Mouse (Mus musculus) adrenal gland, postnatal 4 days (tissue): ENCODE measurements around the gene Zic1. TPM values are rescaled to one million over a fixed set of nuclear protein-coding genes. Genes with fewer than 3 reads are reported as not detected.

Experiments used
- DNase-seq, 2 experiments: peaks; one replicate each; pipeline ENCODE4 v3.0.0; 2021 to 2022; ENCODE audit warnings: low spot score in 2 of 2, mixed read lengths in 2 of 2
- total RNA-seq, 2 experiments: library from RNA; stranded (reverse); gene quantifications; 2 replicates each; pipeline ENCODE4 v1.2.3; 2021

Zic1 gene
- total RNA-seq, 2 experiments from 2014 or later: 2.2 TPM; not detected in 1

- DNase-seq: no peak
Observed at GRCm38 (mm10) chr9:91355270-91355589, 10.4 kb downstream of the Zic1 start.

GRCm38 (mm10) chr9:91354434-91355269 is 11.0 kb downstream of the Zic1 start:
- no peak for DNase-seq

GRCm38 (mm10) chr9:91353551-91354433 is 11.8 kb downstream of the Zic1 start:
- DNase-seq: no peak

- DNase-seq: no peak
Observed at GRCm38 (mm10) chr9:91352786-91353185, 12.8 kb downstream of the Zic1 start.

GRCm38 (mm10) chr9:91351961-91352411 is 13.6 kb downstream of the Zic1 start:
- no peak for DNase-seq

GRCm38 (mm10) chr9:91351361-91351760 is 14.2 kb downstream of the Zic1 start:
- DNase-seq: no peak

GRCm38 (mm10) chr9:91350861-91351291 is 14.7 kb downstream of the Zic1 start:
- no peak for DNase-seq

GRCm38 (mm10) chr9:91350211-91350791 is 15.3 kb downstream of the Zic1 start:
- DNase-seq: no peak

- no peak for DNase-seq
Observed at GRCm38 (mm10) chr9:91348746-91349145, 16.9 kb downstream of the Zic1 start.

- DNase-seq: no peak
Observed at GRCm38 (mm10) chr9:91347591-91347990, 18.0 kb downstream of the Zic1 start.

Other genes starting within 250 kb of the Zic1 start
- under 1 TPM in 1 of 2 experiments, not detected in 1; 0.56 TPM for gene Zic4, start 3.4 kb downstream of the Zic1 start, total RNA-seq